Mouse (Mus musculus) lung, postnatal 0 days (tissue): ENCODE results near the gene Nr1h4.

Experiments used
- CTCF ChIP-seq: IDR thresholded peaks from 2 replicates; pipeline ENCODE4 v1.5.1; 2016; ENCODE audit warnings: antibody characterized with exemption, mild to moderate bottlenecking
- EP300 ChIP-seq: IDR thresholded peaks from 2 replicates; pipeline ENCODE4 v1.6.1; 2016; ENCODE audit warnings: antibody characterized with exemption, mild to moderate bottlenecking, control low read depth

DNA sequence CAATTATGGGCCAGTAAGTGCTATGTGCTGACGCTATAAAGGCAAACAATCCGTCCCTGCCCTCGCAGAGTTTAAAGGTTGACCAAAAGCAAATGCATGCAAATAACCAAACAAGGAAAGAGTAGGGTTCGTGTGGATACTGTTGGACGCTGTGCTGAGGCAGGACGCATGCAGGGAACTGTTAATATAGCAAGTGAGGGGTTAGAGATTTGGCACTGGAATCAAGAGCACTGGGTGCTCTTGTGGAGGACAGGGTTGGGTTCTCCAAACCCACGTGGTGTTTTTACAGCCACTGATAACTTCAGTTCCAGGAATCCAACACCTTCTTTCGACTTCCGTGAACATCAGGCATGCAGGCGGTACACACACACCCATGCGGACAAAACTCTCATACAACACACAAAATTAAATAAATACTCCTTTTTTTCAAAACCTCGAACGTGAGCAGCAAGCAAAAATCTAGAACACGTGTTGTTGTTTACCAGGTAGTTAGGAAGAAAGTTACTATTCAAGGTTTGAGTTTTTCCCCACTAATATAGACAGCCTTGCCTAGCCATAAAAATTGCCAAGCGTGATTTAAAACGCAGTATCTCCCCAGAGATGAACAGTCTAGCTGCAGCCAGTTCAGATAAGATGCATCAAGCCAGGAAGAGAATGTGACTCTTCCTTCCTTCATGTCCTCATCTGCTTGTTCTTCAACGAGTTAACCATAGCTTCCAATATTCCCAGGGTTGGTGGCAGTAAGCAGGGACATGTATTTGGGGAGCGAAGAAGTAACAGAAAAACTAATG lies 49.4 kb downstream of the Nr1h4 start:
- TF ChIP-seq EP300, result no peak
- TF ChIP-seq CTCF, result no peak
